Mouse (Mus musculus): Measurements from ENCODE around the gene Pde11a.

DNA sequence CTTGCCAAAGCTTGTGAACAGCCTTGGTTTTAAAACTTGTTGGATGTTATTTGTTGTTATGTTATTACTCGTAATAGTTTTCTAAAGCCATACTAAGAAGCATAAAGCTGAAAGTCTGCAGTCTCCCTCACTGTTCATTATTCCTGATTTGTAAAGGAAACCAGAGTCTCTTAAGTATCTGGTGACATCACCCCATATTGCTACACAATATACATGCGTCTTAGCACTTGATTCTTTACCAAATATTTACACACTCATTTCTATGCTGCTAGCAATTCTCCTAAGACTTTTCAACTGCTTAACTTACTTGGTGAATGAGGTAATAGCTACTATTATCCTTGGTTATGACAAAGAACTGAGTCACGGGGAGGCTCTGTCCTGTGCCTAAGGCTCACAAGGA is 278.4 kb downstream of the Pde11a start:
- TF ChIP-seq CTCF (IDR thresholded peaks at IDR 0.05; ENCODE audit: control insufficient read depth, insufficient read depth, low read length) (no peak), POLR2A (IDR thresholded peaks at IDR 0.05; ENCODE audit: borderline replicate concordance, control insufficient read depth, low read depth, low read length) (no peak)

Measured in bone marrow, adult 2 months (tissue).